Mouse (Mus musculus): ENCODE results near the gene Apol7e. TPM values are rescaled to one million over a fixed set of nuclear protein-coding genes. Genes with fewer than 3 reads are reported as not detected.

The Apol7e gene
- polyA plus RNA-seq, 1 experiment from 2014 or later, result 0.43 TPM

DNA sequence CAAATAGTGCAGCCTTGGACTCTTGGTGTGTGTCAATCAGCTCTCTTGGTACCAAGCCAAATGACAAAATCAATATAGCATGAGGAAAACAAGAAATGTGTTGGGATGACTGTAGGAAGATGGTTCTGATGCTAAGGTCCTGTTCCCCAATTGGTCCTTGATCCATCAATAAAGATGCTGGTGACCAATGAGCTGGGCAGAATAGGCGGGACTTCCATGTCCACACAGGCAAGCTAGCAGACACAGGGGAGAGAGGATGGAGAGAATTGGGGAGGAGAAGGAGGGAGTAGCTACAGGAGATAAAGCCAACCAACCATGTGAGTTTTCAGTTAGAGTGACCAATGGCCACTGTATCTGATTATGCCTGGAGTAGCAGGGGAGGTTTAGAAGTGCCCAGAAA, 47.7 kb downstream of the Apol7e start:
- WGBS, result 100% methylated on average over 1 of the region's 1 CpGs

DNA sequence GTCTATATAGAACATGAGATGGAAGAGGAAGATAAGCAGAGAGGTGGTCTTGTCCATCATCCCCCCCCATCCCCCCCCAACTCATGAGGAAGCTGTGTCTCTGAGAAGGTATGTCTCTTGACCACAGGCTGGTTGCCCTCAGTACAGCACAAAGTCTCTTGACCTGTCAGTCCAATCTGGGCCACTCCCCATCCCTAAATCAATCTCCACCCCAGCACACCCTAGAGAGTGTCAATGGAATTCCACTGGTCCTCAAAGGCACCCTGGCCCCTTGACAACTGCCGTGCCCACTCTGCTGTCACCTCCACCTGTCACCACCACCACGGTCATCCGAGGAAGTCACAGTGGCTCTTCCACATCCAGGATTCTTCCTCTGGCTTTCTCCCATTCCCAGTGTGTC, 49.8 kb downstream of the Apol7e start:
- 81% methylated on average over 3 of the region's 3 CpGs for WGBS

More for the DNA sequence above, 47.7 kb downstream of the Apol7e start:
- Histone ChIP-seq H3K27me3 (replicated peaks) (peaks cover 23% of the 10 kb centered on the region), H3K4me2 (replicated peaks) (no peak overlapping the region), H3K9me3 (no peaks in the 10 kb centered on the region), H3K9ac (no peak overlapping the region), H3K4me1 (replicated peaks) (no peaks in the 10 kb centered on the region), H3K4me3 (replicated peaks) (no peak overlapping the region), H3K36me3 (no peaks in the 10 kb centered on the region), H3K27ac (no peak overlapping the region)
- no peak for ATAC-seq

DNA sequence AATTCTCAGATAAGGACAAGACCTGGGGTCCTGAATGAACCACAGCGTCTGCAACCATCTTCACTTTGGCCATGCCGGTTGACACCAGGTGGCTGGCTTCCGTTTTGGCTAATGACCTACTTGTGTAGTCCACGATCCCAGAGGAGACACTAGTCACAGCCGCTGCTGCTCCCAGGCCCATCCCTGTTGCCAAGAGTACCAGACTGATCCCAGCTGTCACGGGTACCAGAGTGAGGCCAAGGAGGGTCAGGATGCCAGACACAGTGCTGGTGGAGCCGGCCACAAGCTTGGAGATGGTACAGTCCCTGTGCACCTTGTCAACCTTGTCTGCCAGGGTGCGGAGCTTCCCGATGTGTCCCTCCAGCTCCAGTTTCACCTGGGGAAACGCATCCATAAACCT, 51.1 kb downstream of the Apol7e start:
- no peak overlapping the region for H3K27ac ChIP-seq
- no peak overlapping the region for H3K4me2 ChIP-seq (replicated peaks)
- peaks cover 35% of the 10 kb centered on the region for H3K27me3 ChIP-seq (replicated peaks)
- no peaks in the 10 kb centered on the region for H3K9me3 ChIP-seq
- 88% methylated on average over 10 of the region's 10 CpGs for WGBS
- no peak overlapping the region for H3K9ac ChIP-seq
- no peak for ATAC-seq
- no peaks in the 10 kb centered on the region for H3K36me3 ChIP-seq
- H3K4me1 ChIP-seq (replicated peaks), result no peaks in the 10 kb centered on the region
- H3K4me3 ChIP-seq (replicated peaks), result no peak overlapping the region

More for the DNA sequence above, 49.8 kb downstream of the Apol7e start:
- Histone ChIP-seq H3K9ac (no peak overlapping the region), H3K27me3 (replicated peaks) (peaks cover 32% of the 10 kb centered on the region), H3K4me2 (replicated peaks) (no peak overlapping the region), H3K4me1 (replicated peaks) (no peaks in the 10 kb centered on the region), H3K36me3 (no peaks in the 10 kb centered on the region), H3K27ac (no peak overlapping the region), H3K9me3 (no peaks in the 10 kb centered on the region), H3K4me3 (replicated peaks) (no peak overlapping the region)
- no peak for ATAC-seq

DNA sequence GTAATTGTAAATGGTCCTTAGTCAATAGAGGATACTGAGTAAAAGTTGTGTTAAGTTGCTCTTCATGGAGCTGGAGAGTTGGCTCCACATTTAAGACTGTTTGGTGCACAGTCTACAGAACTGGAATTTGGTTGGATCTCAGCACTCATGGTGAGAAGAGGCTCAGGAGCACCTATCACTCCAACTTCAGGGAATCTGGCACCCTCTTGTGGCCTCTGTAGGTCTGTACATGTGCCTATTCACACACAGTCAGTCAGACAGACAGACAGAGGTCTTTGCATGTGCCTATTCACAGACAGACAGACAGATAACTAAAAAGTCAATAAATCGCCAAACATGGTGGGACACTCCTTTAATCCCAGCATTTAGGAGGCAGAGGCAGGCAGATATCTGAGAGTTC, 51.8 kb downstream of the Apol7e start:
- Histone ChIP-seq H3K9ac (no peak overlapping the region), H3K4me2 (replicated peaks) (no peak overlapping the region), H3K4me1 (replicated peaks) (no peaks in the 10 kb centered on the region), H3K9me3 (no peaks in the 10 kb centered on the region), H3K27me3 (replicated peaks) (peaks cover 35% of the 10 kb centered on the region), H3K36me3 (no peaks in the 10 kb centered on the region), H3K4me3 (replicated peaks) (no peak overlapping the region), H3K27ac (no peak overlapping the region)
- ATAC-seq, result no peak
- 28% methylated on average over 1 of the region's 1 CpGs for WGBS

DNA sequence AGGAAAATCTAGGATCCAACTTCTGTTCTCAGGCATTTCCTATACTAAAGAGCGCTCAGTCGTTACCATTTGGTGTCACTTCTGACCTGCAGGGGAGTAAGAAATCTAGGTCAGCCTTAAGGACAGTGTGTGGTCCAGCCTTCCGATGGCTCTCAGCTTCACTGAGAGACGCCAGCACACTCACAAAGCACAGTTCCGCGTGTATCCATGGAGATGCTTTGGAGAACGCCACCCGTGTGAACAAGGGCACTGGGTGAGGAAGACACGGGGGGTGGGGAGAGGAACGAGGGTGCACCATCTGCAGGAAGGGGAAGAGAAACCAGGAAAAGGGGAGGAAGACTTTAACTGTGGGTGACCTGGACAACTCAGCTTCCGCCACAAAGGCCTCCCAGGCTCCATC, 53.8 kb downstream of the Apol7e start:
- ATAC-seq, result no peak

DNA sequence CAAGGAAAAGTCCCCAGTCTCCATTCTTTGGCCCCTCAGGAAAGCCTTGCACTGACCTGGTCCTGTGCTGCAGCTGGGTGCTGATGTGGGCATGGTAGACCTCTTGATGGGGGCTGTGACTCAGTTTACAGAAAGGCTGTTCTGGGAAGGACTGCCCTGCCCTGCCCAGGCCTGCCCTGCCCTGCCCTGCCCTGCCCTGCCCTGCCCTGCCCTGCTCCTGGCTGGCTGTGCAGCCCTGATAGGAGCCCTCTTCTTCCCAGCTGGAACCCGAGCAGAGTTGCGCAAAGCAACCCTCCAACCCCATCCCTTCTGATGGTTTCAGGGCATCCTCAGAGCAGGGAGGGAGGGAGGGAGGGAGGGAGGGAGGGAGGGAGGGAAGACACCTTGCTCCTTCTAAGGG, 56.5 kb downstream of the Apol7e start:
- WGBS, result 50% methylated on average over 2 of the region's 2 CpGs
- H3K4me2 ChIP-seq (replicated peaks), result no peak overlapping the region
- peaks cover 12% of the 10 kb centered on the region for H3K27me3 ChIP-seq (replicated peaks)
- ATAC-seq, result peak; percentile 79
- no peak overlapping the region for H3K4me3 ChIP-seq (replicated peaks)
- no peaks in the 10 kb centered on the region for H3K9me3 ChIP-seq
- H3K4me1 ChIP-seq (replicated peaks), result no peaks in the 10 kb centered on the region
- no peak overlapping the region for H3K27ac ChIP-seq
- no peaks in the 10 kb centered on the region for H3K36me3 ChIP-seq
- H3K9ac ChIP-seq, result no peak overlapping the region

More for the DNA sequence above, 53.8 kb downstream of the Apol7e start:
- no peak overlapping the region for H3K4me2 ChIP-seq (replicated peaks)
- WGBS, result 59% methylated on average over 11 of the region's 11 CpGs
- no peak overlapping the region for H3K27ac ChIP-seq
- no peak overlapping the region for H3K9ac ChIP-seq
- no peaks in the 10 kb centered on the region for H3K4me1 ChIP-seq (replicated peaks)
- H3K4me3 ChIP-seq (replicated peaks), result no peak overlapping the region
- peaks cover 22% of the 10 kb centered on the region for H3K27me3 ChIP-seq (replicated peaks)
- H3K9me3 ChIP-seq, result no peaks in the 10 kb centered on the region
- no peaks in the 10 kb centered on the region for H3K36me3 ChIP-seq

DNA sequence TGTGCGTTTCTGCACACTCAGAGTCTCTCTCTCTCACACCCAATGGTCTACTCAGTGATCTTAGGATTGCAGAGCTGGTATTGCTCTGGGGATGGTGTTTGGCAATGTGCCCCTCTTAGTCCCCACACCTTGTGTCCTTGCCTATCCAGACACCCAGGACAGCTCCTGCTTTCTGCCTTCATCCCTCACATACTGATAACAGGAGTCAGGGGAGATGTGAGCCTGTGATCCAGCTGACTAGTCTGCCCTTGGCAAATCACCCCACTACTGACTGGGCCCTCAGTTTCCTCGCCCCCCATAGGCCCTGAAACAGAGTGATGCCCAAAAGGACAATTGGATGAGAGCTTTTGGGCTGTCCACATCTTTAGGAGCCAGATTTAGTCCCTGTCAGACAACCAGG, 57.4 kb downstream of the Apol7e start:
- no peaks in the 10 kb centered on the region for H3K9me3 ChIP-seq
- peaks cover 12% of the 10 kb centered on the region for H3K27me3 ChIP-seq (replicated peaks)
- H3K36me3 ChIP-seq, result peaks cover 6% of the 10 kb centered on the region
- no peak overlapping the region for H3K9ac ChIP-seq
- no peaks in the 10 kb centered on the region for H3K4me1 ChIP-seq (replicated peaks)
- no peak overlapping the region for H3K4me2 ChIP-seq (replicated peaks)
- H3K4me3 ChIP-seq (replicated peaks), result no peak overlapping the region
- WGBS, result 68% methylated on average over 2 of the region's 2 CpGs
- no peak for ATAC-seq
- H3K27ac ChIP-seq, result no peak overlapping the region

DNA sequence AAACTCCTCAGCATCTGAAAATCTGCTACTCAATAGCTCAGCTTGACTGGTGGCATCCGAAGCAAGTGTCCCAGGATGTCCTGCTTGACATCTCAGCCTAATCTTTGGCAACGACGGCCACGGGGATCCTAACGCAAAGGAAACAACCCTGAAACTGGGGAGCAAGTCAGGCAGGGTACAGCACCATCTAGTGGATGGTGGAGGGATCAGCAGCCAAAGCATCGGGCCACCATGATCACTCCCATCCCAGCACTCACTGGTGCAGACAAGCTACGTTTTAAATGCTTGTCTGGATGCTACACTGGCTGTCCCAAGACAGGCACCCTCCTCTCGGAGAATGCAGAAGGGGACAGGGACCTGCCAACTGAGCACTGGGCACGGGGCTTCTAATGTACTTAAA, 58.2 kb downstream of the Apol7e start, which contains the start of gene Apol8:
Apol8 (minus strand) TSS at position 156 of the 400 bp plus-strand sequence.
- no peak within 1 kb of the TSS for H3K9ac ChIP-seq
- WGBS, result 8% methylated on average over 9 of the region's 9 CpGs
- H3K4me1 ChIP-seq (replicated peaks), result no peaks in the 10 kb centered on the region
- H3K36me3 ChIP-seq, result peaks cover 13% of the 10 kb centered on the region
- no peak within 1 kb of the TSS for H3K4me3 ChIP-seq (replicated peaks)
- peaks cover 12% of the 10 kb centered on the region for H3K27me3 ChIP-seq (replicated peaks)
- H3K27ac ChIP-seq, result no peak within 1 kb of the TSS
- H3K9me3 ChIP-seq, result no peaks in the 10 kb centered on the region
- no peak within 1 kb of the TSS for H3K4me2 ChIP-seq (replicated peaks)
- peak; percentile 26; the same call in 1 of the 2 replicates for ATAC-seq

DNA sequence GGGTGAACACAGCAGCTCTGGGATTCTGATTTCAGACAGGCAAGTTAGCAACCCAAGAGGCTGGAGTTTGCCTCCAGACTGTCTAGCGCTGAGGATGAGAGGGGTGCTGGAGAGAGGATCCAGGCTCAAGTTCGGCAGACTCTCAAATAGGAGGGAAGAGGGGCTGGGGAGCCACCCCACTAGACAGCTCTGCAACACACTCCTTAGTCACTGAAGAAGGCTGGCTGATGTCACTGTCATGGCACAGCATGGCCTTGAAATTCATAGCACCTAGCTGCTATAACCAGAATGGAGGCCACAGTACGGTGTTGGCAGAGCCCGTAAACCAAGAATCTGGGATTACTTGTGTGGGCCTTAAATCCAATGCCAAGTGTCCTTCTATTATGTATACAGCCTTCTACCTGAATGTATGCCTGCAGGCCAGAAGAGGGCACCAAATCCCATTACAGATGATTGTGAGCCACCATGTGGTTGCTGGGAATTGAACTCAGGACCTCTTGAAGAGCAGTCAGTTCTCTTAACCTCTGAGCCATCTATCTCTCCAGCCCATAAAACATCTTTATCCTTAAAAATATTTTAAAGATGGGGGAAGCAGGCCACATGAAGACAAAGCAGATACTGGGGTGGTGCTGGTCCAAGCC, 59.0 kb downstream of the Apol7e start:
- 78% methylated on average over 4 of the region's 4 CpGs for WGBS
- Histone ChIP-seq H3K27me3 (replicated peaks) (peaks cover 9% of the 10 kb centered on the region), H3K4me2 (replicated peaks) (no peak overlapping the region), H3K4me3 (replicated peaks) (no peak overlapping the region), H3K9ac (no peak overlapping the region), H3K9me3 (no peaks in the 10 kb centered on the region), H3K27ac (no peak overlapping the region), H3K36me3 (peaks cover 21% of the 10 kb centered on the region), H3K4me1 (replicated peaks) (no peaks in the 10 kb centered on the region)
- ATAC-seq, result no peak

DNA sequence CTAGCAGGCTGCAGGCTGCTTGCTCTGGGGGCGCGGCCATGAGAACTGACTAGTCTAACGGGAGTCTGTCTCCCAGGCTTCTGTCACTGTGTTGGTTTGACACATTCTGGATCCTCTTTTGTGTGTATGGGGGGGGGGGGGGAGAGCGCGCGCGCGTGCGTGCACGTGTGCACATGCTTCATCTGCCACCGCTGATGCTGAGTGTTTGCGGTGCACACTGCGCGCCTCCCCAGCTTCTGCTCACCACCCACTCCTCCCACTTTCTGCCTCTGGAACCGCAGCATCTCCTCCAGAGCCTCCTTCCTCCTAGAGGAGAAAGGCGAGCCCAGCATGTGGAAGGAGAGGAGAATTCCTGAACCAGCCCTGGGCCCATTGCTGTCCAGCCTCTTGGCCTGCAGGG, 61.4 kb downstream of the Apol7e start:
- no peak overlapping the region for H3K4me2 ChIP-seq (replicated peaks)
- no peaks in the 10 kb centered on the region for H3K9me3 ChIP-seq
- no peak overlapping the region for H3K27ac ChIP-seq
- no peak overlapping the region for H3K9ac ChIP-seq
- no peak for ATAC-seq
- WGBS, result 96% methylated on average over 16 of the region's 16 CpGs
- H3K27me3 ChIP-seq (replicated peaks), result no peaks in the 10 kb centered on the region
- H3K36me3 ChIP-seq, result peaks cover 43% of the 10 kb centered on the region
- H3K4me1 ChIP-seq (replicated peaks), result 0 out of 2 replicates have a peak, but pooled peaks cover 2% of the 10 kb centered on the region
- H3K4me3 ChIP-seq (replicated peaks), result no peak overlapping the region

DNA sequence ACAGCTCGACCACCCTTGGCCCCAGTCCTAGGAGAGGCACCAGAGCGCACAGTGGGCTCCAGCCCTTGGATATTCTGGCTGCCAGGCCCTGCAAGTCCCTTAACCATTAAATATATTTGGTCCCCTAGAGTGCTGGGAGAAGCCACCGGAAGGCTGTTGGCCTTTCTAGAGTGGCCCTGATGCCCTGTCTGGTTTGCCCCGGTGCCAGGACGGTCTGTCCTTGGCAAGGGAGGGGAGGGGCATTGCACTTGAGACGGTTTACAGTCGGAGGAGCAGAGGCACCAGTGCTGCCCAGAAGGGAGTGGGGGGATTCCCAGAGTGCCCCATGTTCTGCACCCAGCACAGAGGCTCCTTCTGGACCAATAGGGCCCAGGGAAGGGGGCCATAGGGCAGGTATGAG, 62.4 kb downstream of the Apol7e start:
- no peak for ATAC-seq
- no peak overlapping the region for H3K4me3 ChIP-seq (replicated peaks)
- H3K27ac ChIP-seq, result no peak overlapping the region
- H3K9me3 ChIP-seq, result no peaks in the 10 kb centered on the region
- H3K4me1 ChIP-seq (replicated peaks), result 0 out of 2 replicates have a peak, but pooled peaks cover 5% of the 10 kb centered on the region
- H3K27me3 ChIP-seq (replicated peaks), result no peaks in the 10 kb centered on the region
- H3K9ac ChIP-seq, result no peak overlapping the region
- peaks cover 53% of the 10 kb centered on the region for H3K36me3 ChIP-seq
- 97% methylated on average over 7 of the region's 7 CpGs for WGBS
- no peak overlapping the region for H3K4me2 ChIP-seq (replicated peaks)

DNA sequence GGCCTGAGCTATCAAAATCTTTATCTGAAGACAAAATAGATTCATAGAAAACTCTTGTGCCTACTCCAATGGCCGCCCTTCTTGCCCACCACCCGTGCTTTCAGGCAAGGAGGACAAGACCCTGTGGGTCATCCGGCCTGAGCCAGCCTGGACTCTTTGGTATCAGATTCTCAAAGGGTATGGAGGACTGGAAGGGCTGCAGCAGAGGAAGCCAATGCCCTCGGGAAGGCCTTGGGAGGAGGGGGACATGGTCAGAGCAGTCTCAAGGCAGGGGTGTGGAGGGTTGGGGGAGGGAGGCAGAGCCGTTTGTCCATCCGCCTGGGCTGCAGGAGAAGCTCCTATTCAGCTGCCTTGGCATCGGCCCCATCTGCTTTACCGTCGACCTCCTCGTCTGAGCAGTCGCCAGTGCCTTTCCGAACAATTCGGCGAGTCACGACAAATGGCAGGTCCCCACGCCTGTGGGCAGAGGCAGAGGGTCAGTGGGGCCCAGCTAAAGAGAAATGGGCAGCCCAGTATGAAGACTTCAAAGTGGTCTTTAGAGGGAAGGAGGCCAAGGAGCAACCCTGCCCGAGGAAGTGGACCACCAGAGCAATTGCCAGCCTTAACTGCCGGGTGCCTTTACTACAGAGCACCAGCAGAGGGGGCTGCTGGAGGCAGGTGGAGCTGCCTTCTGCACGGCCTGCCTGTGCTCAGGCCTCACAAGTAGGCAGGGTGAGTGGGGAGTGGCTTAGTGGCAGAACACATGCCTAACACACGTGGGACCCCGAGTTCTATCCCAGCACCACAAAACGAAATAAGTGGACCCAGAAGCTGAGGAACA, 63.1 kb downstream of the Apol7e start:
- no peak overlapping the region for H3K4me2 ChIP-seq (replicated peaks)
- ATAC-seq, result no peak
- H3K36me3 ChIP-seq, result peaks cover 60% of the 10 kb centered on the region
- no peak overlapping the region for H3K9ac ChIP-seq
- no peak overlapping the region for H3K4me3 ChIP-seq (replicated peaks)
- no peaks in the 10 kb centered on the region for H3K9me3 ChIP-seq
- no peak overlapping the region for H3K27ac ChIP-seq
- 0 out of 2 replicates have a peak, but pooled peaks cover 5% of the 10 kb centered on the region for H3K4me1 ChIP-seq (replicated peaks)
- WGBS, result 77% methylated on average over 22 of the region's 22 CpGs
- H3K27me3 ChIP-seq (replicated peaks), result no peaks in the 10 kb centered on the region
